9 mouse cellular contexts compared by ENCODE assay signal in genomic region chr17:26688795-26689735, GRCm38 (mm10). TPM values are rescaled to one million over a fixed set of nuclear protein-coding genes. Genes with fewer than 3 reads are reported as not detected.
DNase-seq lines count a peak whose midpoint lies in the region.
"Had no signal": no experiment of that assay in that cellular context is flagged by ENCODE, and none has a peak within 500 bp of the region (broad histone marks: within the 10 kb centered on the region; RNA-seq: fewer than 3 reads in every experiment).

No protein-coding gene starts in this region.

- intact Hi-C loops in left cerebral cortex, postnatal 14 days (cut with DNase I), result no loop called here
- intact Hi-C loops in left cerebral cortex, postnatal 36 days (cut with DNase I), result no loop called here

- peak; percentile 58 to 81 for DNase-seq in cerebellum, postnatal 10 days
- DNase-seq in cerebellum, adult 9-11 months, result no peak
- DNase-seq in left cerebral cortex, postnatal 14 days (ENCODE audit: low spot score in 2 of 2), result peak; percentile 29 to 69
- DNase-seq in left cerebral cortex, postnatal 36 days (ENCODE audit: low spot score in 2 of 2), result no peak
- peak; percentile 60 for DNase-seq in NIH3T3 (ENCODE audit: low read depth)
- peak; percentile 51 to 62 for DNase-seq in layer of hippocampus, postnatal 10 days (ENCODE audit: low spot score in 2 of 2)
- no peak for DNase-seq in thymus, postnatal 10 days (ENCODE audit: low spot score in 2 of 2)
- no peak for DNase-seq in kidney, postnatal 10 days
- DNase-seq: right cerebral cortex, postnatal 14 days had no signal

RNA-seq across cellular contexts. Expression of gene Atp6v0e, which starts 26.0 kb away (rescaled TPM):
- 10 to 100 TPM; 36.7 to 45.8 TPM for total RNA-seq in left cerebral cortex, postnatal 14 days (2021)
- 10 to 100 TPM; 41.3 to 44.1 TPM for total RNA-seq in left cerebral cortex, postnatal 36 days (2021)
- 10 to 100 TPM; 35.5 to 38.6 TPM for total RNA-seq in layer of hippocampus, postnatal 10 days (2021)

RNA-seq across cellular contexts. Expression of gene Crebrf, which starts 26.4 kb away (rescaled TPM):
- 10 to 100 TPM; 34.8 to 35.6 TPM for total RNA-seq in left cerebral cortex, postnatal 14 days (2021)
- total RNA-seq in left cerebral cortex, postnatal 36 days (2021), result 100 to 1,000 TPM; 117 to 118 TPM
- total RNA-seq in layer of hippocampus, postnatal 10 days (2021), result 10 to 100 TPM; 26.4 to 26.7 TPM

Comparison
In these comparisons a context has a peak if more than half of its experiments do, and no peak if none do; other contexts are left out.
1. DNase-seq: peak in cerebellum, postnatal 10 days (2 of 2), left cerebral cortex, postnatal 14 days (2 of 2), NIH3T3 (single experiment) and layer of hippocampus, postnatal 10 days (2 of 2); none in cerebellum, adult 9-11 months (single experiment), left cerebral cortex, postnatal 36 days (0 of 2), thymus, postnatal 10 days (0 of 2) and kidney, postnatal 10 days (single experiment).